Mouse (Mus musculus) G1E (cell line): ENCODE measurements at regions not wholly inside any gene's neighbourhood (a gene's known extent, or its start where the extent isn't known, plus 50 kb on each side); places are given as distances from the start of the nearest gene placed in this dataset.

ENCODE experiments used
- CTCF ChIP-seq: IDR thresholded peaks from 2 replicates; pipeline ENCODE4 v1.5.1; 2012; ENCODE audit warnings: low read depth, low read length, inconsistent platforms, mixed read lengths
- POLR2AphosphoS5 ChIP-seq: IDR thresholded peaks from 2 replicates; pipeline ENCODE4 v1.6.1; 2012; ENCODE audit warnings: low read depth, low read length, inconsistent platforms; ENCODE audit not compliant: insufficient replicate concordance
- TAL1 ChIP-seq: conservative IDR thresholded peaks from 2 replicates; pipeline ENCODE4 v1.6.1; 2012; ENCODE audit warnings: low read depth, low read length, inconsistent platforms, mixed read lengths

- TF ChIP-seq CTCF (no peak; the same call in 1 of the 2 replicates), TAL1 (no peak), POLR2AphosphoS5 (no peak)
Observed at GRCm38 (mm10) chr15:56065872-56066534, 1411.4 kb downstream of the Slc22a22 start.
